Mouse (Mus musculus): ENCODE results near the gene Gm10358. TPM values are rescaled to one million over a fixed set of nuclear protein-coding genes. Genes with fewer than 3 reads are reported as not detected.

Gm10358 gene
- not detected for total RNA-seq (2023)

GRCm38 (mm10) chr8:75406489-75406888 is at the start of gene Gm10358:
Gene Gm10358 (minus strand): TSS chr8:75406589.

GRCm38 (mm10) chr8:75448394-75448793 is 42.0 kb upstream of the Gm10358 start, which contains the start of gene Iqcm:
Gene Iqcm (plus strand): TSS chr8:75448694.

Other genes starting within 250 kb of the Gm10358 start
- gene Rasd2, start 192.6 kb downstream of the Gm10358 start, total RNA-seq (2023), result not detected
- gene Iqcm, start 42.1 kb upstream of the Gm10358 start, total RNA-seq (2023), result not detected

Measured in CD4-positive naive resting alpha-beta T cell, adult 57 days (primary cell).